Mouse (Mus musculus) megakaryocyte, embryonic 14.5 days (primary cell): ENCODE measurements around the gene Ube2e1.

Source experiments
- FLI1 ChIP-seq: IDR thresholded peaks from 2 replicates; pipeline ENCODE4 v1.6.1; 2012; ENCODE audit warnings: low read length, inconsistent platforms, mixed read lengths
- GATA1 ChIP-seq: IDR thresholded peaks from 3 replicates; pipeline ENCODE4 v1.6.1; 2012; ENCODE audit warnings: mixed read lengths, low read length, inconsistent platforms, borderline replicate concordance

GRCm38 (mm10) chr14:18304165-18304564 lies 27.5 kb downstream of the Ube2e1 start:
- no peak for TF ChIP-seq GATA1
- TF ChIP-seq FLI1: no peak
